Mouse (Mus musculus) liver, adult 2 months (tissue): ENCODE measurements around the gene Olfr960.

ENCODE experiments used
- CTCF ChIP-seq: fragments of 200-500 bp; IDR thresholded peaks from 2 replicates; pipeline ENCODE4 v1.5.1; 2011; ENCODE audit warnings: low read depth, low read length, control low read depth
- POLR2A ChIP-seq: fragments of 200-500 bp; IDR thresholded peaks from 2 replicates; pipeline ENCODE4 v1.6.1; 2011; ENCODE audit warnings: low read length, control low read depth; ENCODE audit not compliant: insufficient read depth; ENCODE audit errors: extremely low read depth

- TF ChIP-seq CTCF (no peak), POLR2A (no peak)
Observed at GRCm38 (mm10) chr9:39623783-39624182, 2.6 kb downstream of the Olfr960 start.
